Mouse (Mus musculus) gastrocnemius, adult 2 months (tissue): ENCODE results near the gene Myo1c. TPM values are rescaled to one million over a fixed set of nuclear protein-coding genes. Genes with fewer than 3 reads are reported as not detected.
A peak's percentile ranks its signal among the peaks of the same experiment; 100 is the strongest.

Experiments
- DNase-seq: peaks from one replicate; pipeline ENCODE4 v3.0.0; 2022
- H3K27ac ChIP-seq: fragments of 200-600 bp; 2 replicates; pipeline ENCODE4 v1.8.1; 2022; ENCODE audit warnings: mild to moderate bottlenecking
- H3K4me3 ChIP-seq: fragments of 200-600 bp; 2 replicates; pipeline ENCODE4 v1.8.1; 2022; ENCODE audit warnings: mild to moderate bottlenecking, moderate library complexity
- CTCF ChIP-seq: fragments of 200-600 bp; IDR thresholded peaks from 2 replicates; pipeline ENCODE4 v1.8.1; 2022; ENCODE audit warnings: antibody characterized with exemption, mild to moderate bottlenecking, moderate library complexity
- intact Hi-C: fragments of 180-260 bp; cut with DNase I; formaldehyde crosslinking; loops from one replicate; pipeline ENCODE4 v1.15.1; 2025
- total RNA-seq, 2 experiments: library from RNA; stranded (reverse); gene quantifications; 2 replicates each; pipeline ENCODE4 v1.2.3; 2021

Myo1c gene
- total RNA-seq, 2 experiments from 2014 or later, result 34.1 to 43.9 TPM

- intact Hi-C loops, result loop anchor here (5.0 kb wide), 1 partner anchor 122 kb away; no protein-coding TSS in a partner anchor
- no peak for TF ChIP-seq CTCF
- DNase-seq, result no peak
- Histone ChIP-seq H3K4me3 (peak overlapping the region; percentile 83), H3K27ac (peak overlapping the region; percentile 85)
Measured at GRCm38 (mm10) chr11:75630098-75630497, 20.2 kb upstream of the Myo1c start.

GRCm38 (mm10) chr11:75630645-75631229 lies 19.6 kb upstream of the Myo1c start, which contains the start of gene Inpp5k:
Gene Inpp5k (plus strand): TSS chr11:75630988.
- peak; percentile 97 for DNase-seq
- peak within 1 kb of the TSS; percentile 83 for H3K4me3 ChIP-seq
- intact Hi-C loops, result loop anchor here (1.0 to 5.0 kb wide), 2 partner anchors 49 to 122 kb away; partner anchors contain the start of gene Crk
- no peak for TF ChIP-seq CTCF
- H3K27ac ChIP-seq, result peak within 1 kb of the TSS; percentile 85

- TF ChIP-seq CTCF, result peak; percentile 69
- intact Hi-C loops, result loop anchor here (1.0 to 5.0 kb wide), 2 partner anchors 48 to 121 kb away; partner anchors contain the start of gene Crk
- peak overlapping the region; percentile 83 for H3K4me3 ChIP-seq
- no peak for DNase-seq
- H3K27ac ChIP-seq, result peak overlapping the region; percentile 85
Measured at GRCm38 (mm10) chr11:75631561-75632225, 18.6 kb upstream of the Myo1c start.

GRCm38 (mm10) chr11:75632921-75633320 lies 17.4 kb upstream of the Myo1c start:
- intact Hi-C loops, result loop anchor here (5.0 kb wide), 1 partner anchor 119 kb away; no protein-coding TSS in a partner anchor
- TF ChIP-seq CTCF, result no peak
- no peak for DNase-seq

DNA sequence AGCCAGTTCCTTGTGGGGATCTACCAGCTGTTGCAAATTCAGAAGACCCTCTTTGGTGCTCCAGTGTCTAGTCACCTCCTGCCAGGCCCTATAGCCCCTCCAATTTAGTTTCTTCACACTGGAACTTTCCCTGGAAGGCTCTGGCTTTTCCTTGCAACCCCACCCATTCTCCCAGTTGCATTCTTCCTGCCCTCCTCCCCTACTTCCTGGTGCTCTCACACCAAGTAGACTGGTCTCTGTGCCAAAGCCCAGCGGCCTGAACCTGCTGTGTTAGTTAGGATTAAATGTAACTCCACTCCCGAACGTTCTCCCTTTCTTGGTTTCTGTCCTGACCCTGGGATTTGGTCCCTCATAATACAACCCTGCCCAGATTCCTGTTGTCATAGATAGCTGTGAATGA lies 15.5 kb upstream of the Myo1c start:
- H3K27ac ChIP-seq, result peak overlapping the region; percentile 77
- intact Hi-C loops, result loop anchor here (2.0 to 5.0 kb wide), 2 partner anchors 14 to 118 kb away; no protein-coding TSS in a partner anchor
- H3K4me3 ChIP-seq, result peak overlapping the region; percentile 46
- no peak for DNase-seq
- TF ChIP-seq CTCF, result no peak

More at GRCm38 (mm10) chr11:75632921-75633320, 17.4 kb upstream of the Myo1c start:
- Histone ChIP-seq H3K27ac (peak overlapping the region; percentile 85; the same call in 1 of the 2 replicates), H3K4me3 (no peak overlapping the region; the same call in 1 of the 2 replicates)

DNA sequence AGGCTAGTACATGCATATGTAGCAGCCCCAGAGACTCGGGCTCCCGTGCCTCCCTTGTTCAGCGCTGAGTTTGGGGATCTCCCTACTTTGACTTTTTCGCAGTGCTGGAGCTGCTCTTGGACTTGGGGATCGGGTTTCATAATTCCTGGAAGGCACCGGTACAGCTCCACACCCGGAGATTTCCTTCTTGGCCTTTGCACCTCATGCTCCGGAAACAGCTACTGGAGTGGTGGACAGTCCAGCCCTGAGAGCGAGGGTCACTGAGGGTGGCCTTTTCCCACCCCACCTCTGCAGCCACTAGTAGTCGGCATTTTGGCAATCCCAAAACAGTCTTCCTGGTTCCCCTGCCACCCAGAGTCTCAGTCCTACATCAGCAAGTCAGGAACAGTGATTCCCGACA lies 15.0 kb upstream of the Myo1c start:
- H3K27ac ChIP-seq, result peak overlapping the region; percentile 77
- TF ChIP-seq CTCF, result no peak
- peak overlapping the region; percentile 46 for H3K4me3 ChIP-seq
- DNase-seq, result peak; percentile 59
- intact Hi-C loops, result loop anchor here (2.0 kb wide), 1 partner anchor 13 kb away; no protein-coding TSS in a partner anchor

GRCm38 (mm10) chr11:75643323-75643722 lies 7.0 kb upstream of the Myo1c start:
- no peak for TF ChIP-seq CTCF
- intact Hi-C loops, result no loop called here
- DNase-seq, result peak; percentile 61
- Histone ChIP-seq H3K27ac (0 out of 2 replicates have a peak overlapping the region, but pooled peaks have one; percentile 21), H3K4me3 (no peak overlapping the region)

DNA sequence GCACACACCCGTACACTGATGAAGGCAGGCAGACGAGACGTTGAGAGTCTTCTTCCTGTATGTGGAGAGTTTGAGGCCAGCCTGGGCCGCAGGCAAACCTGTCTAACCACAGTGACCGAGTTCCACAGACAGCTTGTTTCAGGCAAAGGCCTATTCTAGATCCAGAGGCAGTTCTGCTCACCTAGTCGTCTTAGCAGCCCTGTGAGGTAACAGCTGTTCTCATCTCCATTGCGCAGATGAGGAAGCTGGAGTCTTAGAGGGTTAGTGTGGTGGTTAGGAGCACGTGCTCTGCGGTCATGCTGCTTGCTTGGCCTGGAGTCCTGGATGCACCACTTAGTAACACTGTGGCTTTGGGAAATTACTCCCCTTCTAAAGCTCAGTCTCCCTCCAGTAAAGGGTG lies 5.6 kb upstream of the Myo1c start:
- no peak for TF ChIP-seq CTCF
- H3K27ac ChIP-seq, result no peak overlapping the region
- no peak for DNase-seq
- intact Hi-C loops, result no loop called here
- no peak overlapping the region for H3K4me3 ChIP-seq

GRCm38 (mm10) chr11:75647681-75648211 lies 2.6 kb upstream of the Myo1c start:
- peak; percentile 87 for DNase-seq
- TF ChIP-seq CTCF, result no peak
- Histone ChIP-seq H3K27ac (peak overlapping the region; percentile 98), H3K4me3 (0 out of 2 replicates have a peak overlapping the region, but pooled peaks have one; percentile 1)
- intact Hi-C loops, result loop anchor here (2.0 kb wide), 1 partner anchor 13 kb away; no protein-coding TSS in a partner anchor

DNA sequence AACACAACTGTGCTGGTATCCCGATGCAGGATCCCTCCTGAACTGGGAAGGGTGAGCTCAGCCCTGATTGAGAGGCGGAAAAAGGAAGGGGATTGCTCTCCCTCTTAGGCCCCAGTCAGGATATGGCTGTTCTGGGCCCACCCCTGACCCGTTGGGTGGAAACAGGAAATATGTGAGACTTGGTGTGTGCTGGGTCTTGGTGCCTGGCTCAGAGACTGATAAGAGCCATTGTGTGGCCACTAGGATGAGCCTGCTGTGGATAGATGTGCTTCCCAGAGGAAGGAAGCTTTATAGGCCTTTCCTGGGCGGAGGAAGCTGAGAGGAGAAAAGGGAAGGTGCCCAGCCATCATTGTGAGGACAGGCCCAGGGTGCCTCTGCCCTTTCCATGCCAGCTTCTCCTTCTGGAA lies 1.1 kb upstream of the Myo1c start:
- DNase-seq, result no peak
- no peak for TF ChIP-seq CTCF
- peak overlapping the region; percentile 98 for H3K27ac ChIP-seq
- intact Hi-C loops, result loop anchor here (2.0 kb wide), 1 partner anchor 14 kb away; no protein-coding TSS in a partner anchor
- no peak overlapping the region for H3K4me3 ChIP-seq

DNA sequence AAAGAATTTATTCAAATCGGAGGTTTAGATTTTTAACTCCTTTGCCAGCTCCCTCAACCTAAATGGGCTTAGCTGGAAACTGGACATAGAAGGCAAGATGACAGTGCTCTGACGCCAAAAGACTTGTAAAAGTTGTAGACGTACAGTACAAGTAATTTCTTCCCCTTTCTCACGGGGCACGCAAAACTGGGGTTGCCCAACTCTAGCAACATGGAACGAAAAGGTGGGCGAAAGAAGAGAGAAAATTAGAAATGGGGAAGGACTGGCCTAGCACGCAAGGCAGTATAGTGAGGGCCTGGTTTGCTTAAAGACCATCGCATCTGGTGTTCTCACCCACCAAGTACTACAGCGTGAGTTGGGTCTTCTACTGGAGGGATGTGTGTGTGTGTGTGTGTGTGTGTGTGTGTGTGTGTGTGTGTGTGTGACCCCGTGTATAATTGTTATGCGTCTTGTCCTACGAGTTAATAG lies 688 bp downstream of the Myo1c start:
- DNase-seq, result no peak
- intact Hi-C loops, result no loop called here
- TF ChIP-seq CTCF, result no peak
- peak overlapping the region; percentile 98 for H3K27ac ChIP-seq
- H3K4me3 ChIP-seq, result peak overlapping the region; percentile 94

DNA sequence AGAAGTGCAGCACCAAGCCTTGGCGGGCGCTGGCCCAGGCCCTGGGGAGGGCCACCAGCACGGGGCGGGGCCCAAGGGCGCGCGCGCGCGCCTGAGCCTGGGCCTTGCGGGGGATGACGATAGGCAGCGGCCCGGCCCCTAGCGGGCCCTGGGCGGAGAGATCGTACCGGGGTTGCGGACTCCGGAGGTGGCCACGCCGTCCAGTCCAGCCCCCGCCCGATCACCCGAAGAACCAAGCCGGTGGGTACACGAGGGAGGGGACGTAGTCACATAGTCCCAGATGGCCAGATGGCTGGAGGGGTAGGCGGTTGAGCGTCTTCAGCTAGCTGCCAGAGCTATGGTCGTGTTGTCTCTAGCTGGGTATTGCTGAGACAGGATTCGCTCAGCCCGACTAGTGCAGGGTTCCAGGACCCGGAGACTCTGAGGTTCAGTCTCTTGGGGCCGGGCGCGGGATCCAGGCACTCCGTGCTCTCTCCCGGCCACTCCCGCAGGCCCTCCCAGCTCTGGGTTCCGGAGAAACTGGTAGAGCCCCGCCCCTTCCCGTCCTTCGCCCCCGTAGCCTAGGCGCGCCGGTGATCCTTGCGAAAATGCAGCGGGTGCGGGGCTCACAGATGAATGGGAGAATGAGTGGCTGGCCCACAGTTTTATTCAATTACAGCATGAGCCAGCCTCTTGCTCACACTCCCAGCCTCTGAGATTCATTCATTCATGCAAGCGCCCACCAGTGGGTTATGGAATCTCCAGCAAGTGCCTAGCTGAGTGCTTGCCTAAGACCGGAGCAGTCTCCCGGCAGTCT lies 1.3 kb downstream of the Myo1c start:
- peak; percentile 12; the same call in 1 of the 2 replicates for TF ChIP-seq CTCF
- intact Hi-C loops, result no loop called here
- DNase-seq, result peak; percentile 92
- H3K4me3 ChIP-seq, result peak overlapping the region; percentile 94
- H3K27ac ChIP-seq, result peak overlapping the region; percentile 98
